Mouse (Mus musculus) ES-Bruce4 (cell line): Measurements from ENCODE around the gene Heatr3.

Experiments used
- CTCF ChIP-seq: IDR thresholded peaks from one replicate; pipeline ENCODE4 v1.8.1; 2011; ENCODE audit warnings: low read depth, low read length
- EP300 ChIP-seq: IDR thresholded peaks from 2 replicates; pipeline ENCODE4 v1.6.1; 2011; ENCODE audit warnings: low read depth, low read length; ENCODE audit not compliant: insufficient read depth
- POLR2A ChIP-seq: IDR thresholded peaks from one replicate; pipeline ENCODE4 v1.8.1; 2011; ENCODE audit warnings: low read length; ENCODE audit not compliant: insufficient read depth

DNA sequence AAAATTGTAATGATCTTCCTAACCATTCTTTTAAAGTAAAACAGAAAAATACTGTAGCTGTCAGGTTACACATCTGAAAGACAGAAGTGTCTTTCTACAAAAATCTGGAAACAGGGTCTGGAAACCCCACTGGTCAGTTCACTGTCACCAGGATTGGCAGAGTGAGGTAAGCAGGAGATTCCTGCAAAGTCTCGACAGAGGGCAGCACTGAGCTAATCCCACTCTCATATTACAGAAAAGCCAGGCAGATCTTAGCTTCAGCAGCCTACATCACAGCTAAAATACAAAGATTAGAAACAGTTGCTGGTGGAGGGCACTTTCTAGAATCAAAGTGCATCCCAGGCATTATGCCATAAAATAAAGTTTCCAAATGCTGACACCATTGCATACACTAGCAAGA lies 38.1 kb upstream of the Heatr3 start:
- TF ChIP-seq CTCF (peak; percentile 60), POLR2A (no peak), EP300 (no peak)
